Mouse (Mus musculus) spleen, postnatal 4 days (tissue): Measurements from ENCODE around the gene BC049762.

Experiments
- DNase-seq, 2 experiments: peaks; one replicate each; pipeline ENCODE4 v3.0.0; 2022; ENCODE audit warnings: low spot score in 2 of 2

The BC049762 gene

DNA sequence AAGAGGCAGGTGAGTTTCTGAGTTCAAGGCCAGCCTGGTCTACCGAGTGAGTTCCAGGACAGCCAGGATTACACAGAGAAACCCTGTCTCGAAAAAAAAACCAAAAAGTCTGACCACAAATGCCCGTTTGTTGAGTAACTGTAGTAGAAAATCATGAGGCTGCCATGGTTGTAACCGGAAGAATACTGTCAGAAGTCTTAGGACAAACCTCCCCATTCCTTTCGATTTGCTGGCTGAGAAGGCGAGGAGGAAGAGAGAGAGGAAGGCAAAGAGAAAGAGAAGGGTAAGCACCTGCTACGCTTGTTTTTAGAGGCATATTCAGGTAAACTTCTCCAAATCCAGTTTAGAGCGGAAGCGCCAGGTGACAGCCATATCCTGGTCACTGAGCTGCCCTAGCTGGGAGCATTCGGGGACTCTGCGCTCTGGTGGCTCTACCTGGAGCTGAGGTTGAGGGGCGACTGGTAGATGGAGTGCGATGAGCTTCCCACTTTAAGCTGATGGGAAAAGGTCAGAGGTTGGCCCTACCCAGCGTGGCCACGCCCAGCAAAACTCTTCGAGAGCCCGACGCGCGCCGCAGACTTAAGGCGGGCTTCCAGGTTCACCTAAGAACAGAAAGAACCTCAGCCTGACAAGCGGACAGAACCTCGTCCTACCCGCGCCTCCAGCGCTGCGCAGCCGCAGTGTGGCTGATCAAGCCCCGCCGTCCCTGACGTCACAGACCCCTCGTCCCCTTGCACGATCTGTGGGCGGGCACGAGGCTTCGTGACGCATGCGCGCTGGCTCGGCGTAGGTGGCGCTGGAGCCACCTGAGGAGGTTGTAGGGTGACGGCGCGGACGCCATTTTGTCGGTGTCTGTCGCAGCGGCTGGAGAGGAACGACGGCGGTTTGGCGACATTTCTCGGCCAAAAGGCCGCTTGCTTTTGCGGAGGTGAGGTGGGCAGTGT, at the start of gene BC049762:
BC049762 (minus strand) TSS at position 705 of the 944 bp plus-strand sequence.
- peak; percentile 99 for DNase-seq

DNA sequence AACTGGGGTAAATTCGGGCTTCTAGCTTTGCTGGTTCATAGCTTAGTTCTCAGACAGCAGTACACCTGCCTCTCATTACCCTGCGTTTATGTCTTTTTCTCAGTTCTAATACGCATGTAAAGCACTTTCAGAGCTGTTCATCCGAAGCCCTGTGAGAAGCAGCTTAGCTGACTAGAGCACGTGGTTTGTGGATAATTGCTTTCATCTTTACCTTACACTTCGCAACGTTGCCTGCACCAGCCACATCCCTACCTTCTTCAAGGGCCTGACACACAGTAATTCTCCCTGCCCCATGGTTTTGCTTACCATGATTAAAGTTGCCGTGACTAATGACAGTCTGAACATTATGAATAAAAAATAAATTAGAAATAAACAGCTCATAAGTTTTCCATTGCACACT, 49.0 kb upstream of the BC049762 start:
- DNase-seq, result no peak

DNA sequence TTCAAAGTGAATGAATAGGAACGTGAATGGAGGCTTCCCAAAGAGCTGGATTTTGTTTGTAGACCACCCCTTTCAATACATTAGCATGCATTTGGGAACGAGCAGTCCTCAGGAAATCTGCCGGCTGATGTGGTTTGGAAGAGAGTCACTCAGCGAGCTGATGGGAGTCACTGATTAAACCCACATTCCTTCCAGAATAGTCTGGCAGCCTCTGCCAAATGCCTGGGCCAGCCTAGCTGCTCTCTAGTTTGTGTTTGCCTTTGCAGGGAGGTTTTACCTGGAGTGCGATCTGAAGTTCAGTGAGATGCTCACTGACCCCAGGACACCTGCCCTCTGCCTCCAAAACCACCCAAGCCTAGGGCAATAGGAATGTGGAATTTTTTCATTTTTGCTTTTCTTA, 45.5 kb upstream of the BC049762 start:
- DNase-seq, result no peak

DNA sequence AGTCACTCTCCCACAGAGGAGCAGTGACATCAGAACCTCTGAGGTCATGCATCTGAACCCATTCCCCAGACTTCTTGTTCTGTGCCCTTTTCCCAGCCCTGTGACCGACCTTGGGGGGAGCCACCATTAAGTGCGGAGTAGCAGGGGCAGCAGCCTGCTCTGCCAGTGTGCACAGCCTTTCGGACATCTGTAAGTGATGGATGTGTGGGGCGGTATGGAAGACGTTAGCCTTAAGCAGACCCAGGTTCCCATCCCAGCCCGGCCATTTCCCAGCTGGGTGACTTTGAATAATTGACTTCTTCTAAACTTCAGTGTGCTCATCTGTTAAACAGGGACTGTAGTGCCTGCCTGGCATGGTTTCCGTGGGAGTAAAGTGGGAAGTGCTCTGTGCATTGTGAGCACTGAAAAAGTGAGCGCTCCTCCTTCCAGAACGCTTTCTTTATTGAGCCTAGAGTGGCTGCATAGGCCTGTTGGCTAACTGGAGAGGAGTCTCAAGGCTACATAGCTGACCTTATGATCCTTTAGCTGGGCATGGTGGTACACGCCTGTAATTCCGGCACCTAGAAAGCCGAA, 41.2 kb upstream of the BC049762 start:
- no peak for DNase-seq

DNA sequence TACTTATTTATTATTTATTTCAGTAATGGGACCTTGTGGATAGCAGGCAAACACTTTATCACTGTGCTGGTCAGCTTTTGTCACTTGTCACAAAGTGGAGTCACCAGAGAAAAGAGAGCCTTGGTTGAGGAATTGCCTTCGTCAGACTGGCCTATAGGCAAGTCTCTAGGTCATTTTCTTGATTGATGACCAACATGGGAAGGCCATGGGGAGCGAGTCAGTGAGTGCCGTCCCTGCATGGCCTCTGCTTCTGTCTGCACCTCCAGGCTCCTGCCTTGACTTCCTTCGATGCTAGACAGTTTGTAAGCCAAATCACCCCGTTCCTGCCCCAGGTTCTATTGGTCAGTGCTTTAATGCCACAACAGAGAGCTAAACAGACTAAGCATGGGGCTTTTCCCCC, 39.5 kb upstream of the BC049762 start:
- no peak for DNase-seq

DNA sequence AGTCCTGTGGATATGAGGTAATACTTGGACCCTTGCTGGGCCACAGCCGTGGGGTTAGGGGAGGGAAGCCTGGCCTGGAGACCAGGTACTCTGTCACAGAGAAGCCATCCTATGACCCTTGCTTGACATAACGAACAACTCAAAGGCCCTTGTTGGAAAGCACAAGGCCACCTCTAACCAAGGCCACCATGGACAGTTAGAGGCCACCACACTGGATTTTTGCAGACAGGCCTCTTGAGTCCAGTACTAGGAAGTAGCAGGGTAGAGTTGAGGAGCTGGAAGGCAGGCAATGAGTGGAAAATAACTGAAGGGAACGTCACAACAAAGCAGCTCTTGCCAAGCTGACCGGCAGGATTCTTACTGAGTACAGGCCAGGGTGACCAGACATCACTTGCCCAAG, 35.8 kb upstream of the BC049762 start:
- no peak for DNase-seq

DNA sequence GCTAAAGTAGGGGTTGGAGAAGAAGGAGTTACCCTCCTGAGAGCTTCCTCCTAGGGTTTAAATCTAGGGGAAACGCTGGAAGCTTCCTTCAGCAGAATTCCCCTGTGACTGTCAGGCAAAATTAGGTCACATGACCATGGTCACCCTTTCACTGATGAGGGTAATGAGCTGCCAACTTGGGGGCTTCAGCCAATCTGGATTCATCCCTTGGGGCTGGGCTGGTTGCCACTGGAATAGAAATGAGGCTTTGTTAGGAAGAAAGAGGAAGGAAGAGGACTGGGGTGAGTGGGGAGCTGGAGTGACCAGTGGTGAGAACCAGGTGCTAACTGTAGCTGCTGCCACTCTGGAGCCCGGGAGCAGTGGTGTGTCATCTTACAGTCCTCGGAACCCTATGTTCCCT, 32.9 kb upstream of the BC049762 start:
- no peak for DNase-seq

DNA sequence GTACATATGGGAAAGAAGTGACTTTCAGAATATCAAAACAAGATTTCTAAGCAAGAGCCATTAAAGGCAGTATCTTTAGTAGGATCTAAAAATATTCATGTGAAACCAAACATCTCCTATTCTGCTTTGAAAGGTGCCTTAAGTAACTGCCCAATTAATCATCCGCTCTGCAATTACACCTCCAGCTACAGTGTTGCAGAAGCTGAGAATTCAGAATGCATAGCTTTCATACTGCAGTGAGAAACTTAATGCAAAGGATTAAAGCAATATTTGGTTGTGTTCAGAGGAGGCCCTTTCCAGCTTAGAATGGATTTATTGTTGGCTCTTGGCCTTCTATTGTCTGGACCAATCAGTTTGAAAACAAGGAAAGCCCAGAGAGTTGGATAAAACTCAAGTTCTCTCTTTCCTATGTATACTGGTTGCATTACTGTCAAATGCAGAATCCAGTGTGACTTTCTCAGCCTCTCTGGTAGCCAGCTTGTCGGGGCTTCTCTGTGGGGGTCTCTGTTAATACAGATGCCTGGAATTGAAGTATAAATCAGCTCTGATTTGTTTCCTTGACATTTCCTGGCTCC, 31.2 kb upstream of the BC049762 start:
- DNase-seq, result no peak

DNA sequence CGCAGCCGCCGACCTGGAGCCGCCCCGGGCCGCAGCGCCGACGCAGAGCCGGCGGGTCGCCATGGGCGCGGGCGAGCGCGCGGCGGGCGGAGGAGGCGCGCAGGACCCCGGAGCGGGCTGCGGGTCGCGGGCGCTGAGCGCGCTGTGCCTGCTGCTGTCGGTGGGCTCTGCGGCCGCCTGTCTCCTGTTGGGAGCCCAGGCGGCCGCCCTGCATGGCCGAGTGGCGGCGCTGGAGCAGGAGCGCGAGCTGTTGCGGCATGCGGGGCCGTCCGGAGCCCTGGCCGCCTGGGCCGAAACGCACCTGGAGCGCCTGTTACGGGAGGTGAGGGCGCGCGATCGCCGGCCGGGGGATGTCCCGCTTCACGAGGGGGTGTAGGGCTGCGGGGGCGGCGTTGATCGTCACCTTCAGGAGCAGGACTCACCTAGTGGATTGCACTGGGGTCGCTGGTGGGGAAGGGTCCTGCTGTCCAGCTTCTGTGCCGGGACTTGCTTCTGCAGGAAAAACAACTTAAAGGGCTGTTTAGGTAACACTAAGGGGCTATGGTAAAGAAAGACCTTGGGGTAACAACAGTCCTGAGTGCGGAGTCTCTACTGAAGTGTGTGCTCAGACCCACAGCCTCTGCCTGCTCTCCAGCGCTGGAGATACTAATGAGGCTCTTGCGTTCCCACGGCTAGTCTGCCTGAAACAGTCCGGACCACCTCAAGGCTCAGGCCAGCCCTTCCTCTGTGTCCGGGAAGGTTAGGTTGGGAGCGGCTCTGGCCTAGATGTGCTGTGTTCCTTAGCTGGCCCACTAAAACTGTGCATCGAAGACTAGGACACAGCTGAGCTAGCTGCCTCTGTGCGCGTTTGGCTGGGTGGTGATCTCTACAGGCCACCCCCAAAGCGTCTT, 27.5 kb upstream of the BC049762 start:
- DNase-seq, result peak in 1 of 2 experiments; percentile 70

DNA sequence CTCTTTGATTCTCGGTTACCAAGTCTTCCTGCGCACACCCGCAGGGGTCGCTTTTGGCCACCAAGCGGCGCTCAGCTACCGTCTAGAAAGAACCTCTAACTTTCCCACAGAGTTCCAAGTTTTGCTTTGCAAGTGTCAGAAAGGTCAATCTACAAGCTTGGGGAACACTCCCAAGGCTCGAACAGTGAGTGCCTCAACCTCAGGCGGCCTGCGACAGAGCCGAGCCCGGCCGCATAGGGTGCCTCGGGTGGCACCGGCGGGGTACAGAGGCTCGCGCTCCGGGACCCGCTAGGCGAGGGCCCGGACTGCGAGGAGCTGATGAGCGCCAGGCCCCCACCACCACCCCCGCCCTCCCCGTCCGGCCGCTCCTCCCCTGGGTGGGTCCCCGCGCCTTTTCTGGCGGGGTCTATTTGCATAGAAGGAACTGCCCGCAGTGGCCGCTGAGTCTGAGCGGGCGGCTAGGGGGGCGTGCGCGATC, 26.8 kb upstream of the BC049762 start, which contains the start of gene Col23a1:
Col23a1 (plus strand) TSS at position 357 of the 478 bp plus-strand sequence.
- DNase-seq, result peak; percentile 44 to 67

DNA sequence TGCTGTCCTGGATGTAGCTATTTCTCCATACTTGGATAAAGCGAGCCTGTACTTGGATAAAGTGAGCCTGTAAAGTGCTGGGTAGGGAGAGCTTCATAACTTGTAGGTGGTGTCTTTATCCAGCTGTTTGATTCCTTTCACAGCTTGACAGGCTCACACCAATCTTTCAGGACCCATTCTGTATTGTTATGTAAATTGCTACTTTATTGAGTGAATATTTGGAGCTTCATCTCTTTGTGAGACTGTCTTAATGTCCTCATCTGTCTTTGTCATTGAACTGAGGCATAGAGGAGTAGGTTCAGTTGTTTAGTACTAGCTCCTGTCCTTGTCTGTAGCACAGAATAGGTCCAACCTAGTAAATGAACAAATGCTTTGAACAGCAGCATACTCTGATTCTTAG, 11.6 kb upstream of the BC049762 start:
- DNase-seq, result peak in 1 of 2 experiments; percentile 12

DNA sequence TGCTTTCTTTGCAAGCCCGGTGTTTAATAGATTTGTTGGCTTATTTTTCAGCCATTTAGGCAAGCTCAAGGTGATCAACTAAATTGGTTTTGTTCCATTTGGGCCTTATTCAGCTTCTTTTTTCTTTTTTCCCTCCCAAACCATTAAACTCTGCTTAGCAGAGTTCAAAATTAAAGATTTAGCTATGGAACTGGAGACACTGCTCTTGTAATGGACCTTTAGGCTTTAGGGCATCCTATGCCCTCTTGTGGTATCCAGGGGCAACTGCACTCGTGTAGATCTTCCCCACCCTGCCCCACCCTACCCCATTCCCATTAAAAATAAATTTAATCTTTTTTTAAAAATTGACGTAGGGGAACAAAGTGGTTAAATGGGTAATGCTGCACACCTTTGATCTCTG, 2.5 kb upstream of the BC049762 start:
- no peak for DNase-seq

DNA sequence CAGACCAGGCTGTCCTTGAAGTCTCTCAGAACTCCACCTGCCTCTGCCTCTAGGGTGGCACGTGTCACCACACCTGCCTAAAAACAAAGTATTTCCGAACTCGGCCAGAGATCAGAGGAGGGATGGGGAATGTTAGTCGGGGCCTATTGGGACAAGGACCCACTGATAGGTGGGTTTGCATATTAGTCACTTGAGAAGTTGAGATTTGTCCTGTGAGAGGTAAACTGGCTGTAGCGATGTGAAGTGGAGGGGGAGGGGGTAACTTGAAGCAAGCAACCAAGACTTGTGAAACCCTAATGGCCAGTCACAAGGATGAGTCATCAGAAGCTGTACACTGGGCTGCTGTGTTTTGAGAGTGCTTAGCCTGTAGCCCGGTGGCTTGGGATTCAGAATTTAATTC, 1.5 kb upstream of the BC049762 start:
- peak in 1 of 2 experiments; percentile 19 for DNase-seq

DNA sequence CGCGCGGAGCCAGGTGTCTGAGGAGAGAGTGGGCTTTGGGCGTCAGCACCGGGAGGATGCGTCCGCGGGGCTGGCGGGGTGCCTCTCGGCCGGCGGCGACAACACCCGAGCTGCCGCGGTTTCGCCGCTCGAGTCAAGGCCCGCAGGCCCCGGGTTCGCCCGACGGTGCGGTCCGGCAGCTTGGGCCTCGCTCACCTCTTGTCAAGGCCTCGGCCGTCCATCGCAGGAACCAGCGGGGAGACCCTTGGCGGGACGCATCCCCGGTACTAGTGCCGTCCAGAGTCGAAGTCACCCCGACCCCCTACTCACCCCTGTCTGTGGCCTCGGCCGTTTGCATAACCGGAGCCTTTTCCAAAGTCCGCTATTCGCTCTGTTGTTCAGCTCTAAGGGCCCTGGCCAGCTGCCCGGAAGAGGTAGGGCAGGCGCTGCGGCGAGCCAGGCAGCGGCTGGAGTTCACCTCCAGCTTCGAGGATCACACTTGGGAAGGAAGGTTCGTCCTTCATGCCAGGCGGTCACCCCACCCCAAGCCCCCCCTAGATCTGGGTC, 513 bp upstream of the BC049762 start:
- DNase-seq, result no peak

DNA sequence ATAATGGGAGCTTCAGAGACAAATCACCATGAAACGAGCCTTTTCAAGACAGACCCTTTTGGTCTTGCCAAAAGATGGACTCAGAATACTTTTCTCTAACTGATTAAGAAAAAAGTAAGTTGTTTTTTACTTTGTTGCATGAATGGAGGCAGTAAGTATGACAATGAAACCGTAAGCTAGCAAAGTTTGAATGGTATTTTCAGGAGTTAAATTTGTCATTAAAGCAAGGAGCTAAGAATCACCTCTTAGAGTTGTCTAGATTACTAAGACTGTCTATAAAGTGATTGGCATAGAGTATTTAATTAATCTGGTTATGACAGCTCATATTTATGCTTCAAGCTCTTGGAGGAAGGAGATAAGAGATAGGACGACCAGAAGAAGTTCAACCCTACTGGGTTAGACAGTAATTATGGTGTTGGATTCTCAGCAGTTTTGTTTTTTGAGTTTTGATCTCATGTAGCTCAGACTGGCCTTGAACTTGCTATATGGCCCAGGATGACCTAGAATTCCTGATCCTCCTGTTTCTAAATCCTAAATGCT, 1.1 kb downstream of the BC049762 start, which contains the start of gene Clk4:
Clk4 (plus strand) TSS at position 51 of the 540 bp plus-strand sequence.
- no peak for DNase-seq

DNA sequence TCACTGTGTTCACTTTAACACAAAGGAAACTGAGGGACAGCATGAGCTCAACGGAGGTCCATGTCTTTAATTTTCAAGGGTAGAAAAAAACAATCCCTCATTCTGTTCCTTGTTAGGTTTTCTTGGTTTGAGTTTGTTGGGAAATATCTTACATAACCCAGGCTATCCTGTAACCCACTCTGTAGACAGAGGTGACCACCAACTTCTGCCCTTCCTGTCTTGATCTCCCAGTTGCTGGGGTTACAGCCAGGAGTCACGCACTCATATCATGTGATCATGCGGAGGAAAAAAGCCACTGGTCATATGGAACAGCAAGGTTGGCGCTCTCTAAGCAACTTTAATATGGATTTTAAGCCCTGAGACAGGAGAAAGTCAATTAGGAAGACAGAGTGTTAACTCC, 5.8 kb downstream of the BC049762 start:
- DNase-seq, result no peak

DNA sequence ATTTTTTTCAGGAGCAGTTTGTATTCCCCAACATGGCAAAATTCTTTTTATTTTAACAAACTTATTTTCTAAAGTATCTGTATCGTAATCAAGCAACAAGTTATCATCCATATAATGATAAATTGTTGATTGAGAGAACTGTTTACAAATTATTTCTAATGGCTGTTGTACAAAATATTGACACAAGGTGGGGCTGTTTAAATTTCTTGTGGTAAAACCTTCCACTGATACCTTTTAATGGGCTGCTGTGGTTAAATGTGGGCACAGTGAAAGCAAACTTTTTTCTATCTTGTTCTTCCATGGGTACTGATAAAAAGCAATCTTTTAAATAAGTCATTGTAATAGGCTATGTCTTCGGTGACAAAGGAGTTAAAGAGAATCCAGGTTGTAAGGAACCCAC, 19.9 kb downstream of the BC049762 start:
- no peak for DNase-seq

DNA sequence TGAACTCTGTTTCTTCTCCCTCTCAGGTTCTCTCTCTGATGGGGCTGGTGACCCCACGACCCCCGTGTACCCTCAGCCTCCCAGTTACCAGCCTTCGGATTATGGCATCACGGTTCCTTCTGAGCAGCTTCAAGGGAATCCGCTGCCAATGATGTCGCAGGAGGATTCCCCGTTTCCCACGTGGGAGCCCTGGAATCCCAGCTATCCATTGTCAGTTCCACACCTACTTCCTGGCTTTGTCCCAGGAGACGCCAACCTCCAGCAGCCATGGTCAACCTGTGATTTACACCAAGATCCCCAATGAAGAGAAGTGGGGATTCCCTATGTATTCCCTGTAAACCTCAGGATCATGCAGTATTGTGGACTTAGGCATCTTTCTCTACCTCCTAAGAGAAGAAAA, 28.2 kb downstream of the BC049762 start:
- peak in 1 of 2 experiments; percentile 52 for DNase-seq

DNA sequence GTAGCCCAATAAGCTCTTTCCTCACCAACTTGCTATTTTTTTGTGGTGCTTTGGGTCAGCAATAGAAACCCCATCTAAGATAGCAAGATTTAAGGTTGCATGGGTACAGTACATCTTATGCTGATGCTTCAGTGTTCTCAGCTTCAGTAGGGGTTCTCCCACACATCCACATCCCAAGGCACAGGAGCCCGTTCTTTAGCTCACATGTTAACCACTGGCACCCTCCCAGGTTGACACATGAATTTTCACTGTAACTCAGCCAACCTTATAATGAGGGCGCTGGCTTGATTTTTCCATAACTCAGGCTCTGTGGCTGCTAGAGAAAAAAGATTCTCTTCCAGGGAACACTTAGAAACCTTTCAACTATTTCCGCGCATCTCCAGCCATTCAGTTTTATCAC, 35.7 kb downstream of the BC049762 start:
- DNase-seq, result peak in 1 of 2 experiments; percentile 29

DNA sequence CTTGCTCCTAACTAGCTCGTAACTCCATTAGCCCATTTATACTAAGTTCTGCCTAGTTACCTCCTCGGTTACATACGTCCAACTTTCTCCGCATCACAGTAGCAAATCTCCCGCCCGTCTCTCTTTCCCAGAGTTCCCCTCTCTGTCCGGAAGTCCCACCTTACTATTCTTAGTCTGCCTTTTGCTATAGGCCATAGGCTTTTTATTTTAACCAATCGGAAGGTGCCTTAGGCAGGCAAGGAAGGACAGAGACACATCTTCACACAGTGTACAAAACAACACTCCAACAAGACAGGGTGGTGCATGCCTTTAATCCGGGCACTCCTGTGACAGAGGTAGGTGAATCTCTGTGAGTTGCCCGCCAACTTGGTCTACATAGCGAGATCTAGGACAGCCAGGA, 42.5 kb downstream of the BC049762 start, which contains the start of gene Gm12569:
Gm12569 (plus strand) TSS at position 166 of the 400 bp plus-strand sequence.
- DNase-seq, result no peak
